Mouse (Mus musculus): ENCODE measurements around the gene Rnf13.

The Rnf13 gene

DNA sequence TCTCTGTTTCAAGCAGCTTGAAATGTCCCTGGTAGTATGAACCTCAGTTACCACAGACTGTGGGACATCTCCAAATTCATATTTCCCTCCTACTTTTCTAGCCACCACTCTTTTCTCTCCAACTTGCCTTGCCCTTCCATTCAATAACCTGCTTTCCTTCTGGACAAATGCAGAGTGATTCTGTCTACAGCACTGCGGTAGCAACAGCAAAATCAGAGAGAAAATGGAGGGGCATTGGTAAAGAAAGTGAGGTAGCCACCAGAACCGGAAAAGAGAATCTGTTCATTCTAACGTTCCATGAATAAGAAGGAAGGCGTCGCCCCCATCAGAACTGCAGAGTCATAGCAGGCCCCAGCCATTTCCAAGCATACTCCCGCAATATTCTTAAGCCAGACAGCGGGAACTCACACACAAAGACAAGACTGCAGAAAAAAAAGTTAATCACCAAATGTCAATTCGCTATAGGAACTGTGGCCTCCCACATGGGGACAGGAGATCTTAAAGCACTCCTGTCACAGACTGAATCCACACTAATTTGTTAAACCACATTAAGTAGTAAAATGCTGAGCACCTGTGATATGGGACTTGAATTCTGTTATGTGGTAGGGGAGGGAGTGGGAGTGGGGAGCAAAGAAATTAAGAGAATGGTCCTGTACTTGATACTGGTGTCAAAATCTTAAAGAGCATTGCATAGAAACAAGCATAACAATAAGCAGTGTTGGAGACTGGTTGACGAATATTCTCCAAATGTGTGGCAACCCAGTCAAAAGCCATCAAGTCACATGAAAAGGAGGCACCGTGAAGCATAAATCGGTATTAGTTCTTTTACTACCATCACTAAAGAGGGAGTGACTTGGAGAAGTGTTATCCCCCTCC lies 110.2 kb downstream of the Rnf13 start:
- peak in 1 of 2 experiments; percentile 48 for DNase-seq (ENCODE audit: low spot score in 2 of 2)

DNA sequence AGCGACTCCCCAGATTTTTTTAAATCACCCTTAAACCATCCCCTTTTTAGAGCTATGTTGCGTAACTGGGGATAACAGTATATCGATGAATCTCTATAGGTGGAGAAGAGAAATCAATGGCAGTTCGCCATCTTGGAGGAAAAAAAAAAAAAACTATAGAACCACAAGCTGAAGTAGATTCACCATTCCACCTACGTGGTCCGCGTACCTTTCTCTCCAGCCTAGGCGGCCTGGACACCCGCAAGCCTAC lies 110.7 kb downstream of the Rnf13 start:
- no peak for DNase-seq (ENCODE audit: low spot score in 2 of 2)

DNA sequence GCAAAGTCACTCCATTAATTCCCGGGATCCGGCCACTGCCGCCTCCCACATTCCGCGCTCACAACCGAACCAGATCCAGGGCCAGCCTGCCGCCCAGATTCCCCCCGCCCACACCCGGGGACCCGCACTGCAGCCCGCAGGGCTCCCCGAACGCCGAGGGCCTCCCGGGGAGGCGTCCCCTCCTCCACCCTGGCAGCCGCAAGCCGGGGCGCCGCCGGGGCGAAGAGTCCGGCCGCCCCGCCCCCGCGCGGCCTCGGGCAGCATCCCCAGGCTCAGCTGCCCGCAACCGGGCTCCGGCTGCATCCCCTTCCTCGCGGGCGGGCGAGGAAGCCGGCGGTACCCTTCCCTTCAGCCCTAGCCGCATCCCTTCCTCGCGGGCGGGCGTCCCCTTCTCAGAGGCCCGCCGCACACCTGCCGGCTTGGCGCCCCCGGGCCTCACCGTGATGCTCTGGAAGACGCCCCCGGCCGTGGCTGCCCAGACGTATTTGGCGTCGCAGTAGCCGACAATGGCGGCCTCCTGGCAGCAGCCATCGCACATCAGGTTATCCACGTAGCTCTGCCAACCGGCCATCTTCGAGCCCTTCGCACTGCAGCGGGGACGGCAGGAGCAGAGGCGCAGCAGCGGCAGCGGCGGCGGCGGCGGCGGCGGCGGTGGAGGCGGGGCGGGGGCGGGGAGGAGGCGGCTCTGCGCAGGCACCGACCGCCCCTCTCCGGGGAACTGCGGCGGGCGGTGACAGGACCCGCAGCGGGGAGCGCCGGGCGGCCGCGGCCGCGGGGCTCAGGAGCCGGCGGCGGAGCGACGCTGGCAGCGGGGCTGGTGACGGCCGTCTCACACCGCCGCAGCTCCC lies 111.3 kb downstream of the Rnf13 start:
- DNase-seq (ENCODE audit: low spot score in 2 of 2): peak in 1 of 2 experiments; percentile 60

DNA sequence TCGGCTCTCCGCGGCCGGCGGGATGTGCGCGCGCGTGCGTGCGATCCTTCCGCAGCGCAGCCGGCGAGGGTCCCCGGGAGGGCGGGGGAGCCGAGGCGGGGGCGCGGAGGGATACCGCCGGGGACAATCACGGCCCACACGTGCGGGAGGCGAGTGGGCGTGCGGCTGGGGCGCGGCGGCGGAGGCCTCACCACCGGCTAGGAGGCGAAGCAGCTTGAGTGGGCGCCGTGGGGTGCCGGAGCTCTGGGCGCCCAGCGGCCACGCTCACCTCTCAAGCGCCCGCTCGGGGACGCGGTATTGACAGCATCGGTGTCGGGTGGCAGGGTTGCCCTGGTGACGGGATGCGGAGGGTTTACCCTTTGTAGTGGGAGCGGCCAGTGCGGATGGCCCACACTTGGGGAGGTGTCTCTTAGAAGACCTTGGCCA lies 111.9 kb downstream of the Rnf13 start, which contains the start of gene Pfn2:
Gene Pfn2 (minus strand): TSS at position 320 of the 426 bp plus-strand sequence.
- peak in 1 of 2 experiments; percentile 68 for DNase-seq (ENCODE audit: low spot score in 2 of 2)

DNA sequence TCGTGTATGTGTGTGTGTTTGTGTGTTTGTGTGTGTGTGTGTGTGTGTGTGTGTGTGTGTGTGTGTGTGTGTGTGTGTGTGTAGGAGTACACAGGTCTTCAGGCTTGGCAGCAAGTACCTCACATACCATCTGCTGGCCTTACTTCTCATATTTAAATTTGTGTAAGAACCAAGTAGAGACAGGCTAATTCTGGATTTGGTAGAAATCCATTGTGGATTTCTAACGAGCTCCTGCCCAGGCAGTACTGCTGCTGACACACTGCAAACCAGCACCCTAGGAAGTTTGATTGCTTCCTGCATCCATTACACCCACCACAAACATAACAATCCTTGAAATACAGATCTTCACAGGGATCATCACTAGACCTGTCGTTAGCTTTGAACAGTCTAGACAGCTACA lies 147.1 kb downstream of the Rnf13 start:
- peak; percentile 19 to 47 for DNase-seq (ENCODE audit: low spot score in 2 of 2)
